Mouse (Mus musculus) intestine, embryonic 14.5 days (tissue): ENCODE measurements at regions not wholly inside any gene's neighbourhood (a gene's known extent, or its start where the extent isn't known, plus 50 kb on each side); places are given as distances from the start of the nearest gene placed in this dataset.

ENCODE experiments used
- ATAC-seq: fragments of 200-750 bp; cut with Nextera tagmentation; replicated peaks from 2 replicates; pipeline ENCODE4 v1.8.0; 2017; ENCODE audit warnings: low read depth, moderate number of reproducible peaks, moderate TSS enrichment, moderate library complexity; ENCODE audit not compliant: low FRiP score, low TSS enrichment
- DNase-seq: peaks from one replicate; pipeline ENCODE4 v3.0.0-alpha.2; 2018; ENCODE audit warnings: low spot score
- H3K27ac ChIP-seq: fragments of 300-500 bp; sonication (generic); 2 replicates; pipeline ENCODE4 v1.5.1; 2014; ENCODE audit warnings: low read depth, mild to moderate bottlenecking, control low read depth
- H3K27me3 ChIP-seq: fragments of 300-500 bp; sonication (generic); replicated peaks from 2 replicates; pipeline ENCODE4 v1.6.1; 2014; ENCODE audit warnings: low read length, control low read depth; ENCODE audit not compliant: control insufficient read depth, insufficient read depth
- H3K36me3 ChIP-seq: fragments of 300-500 bp; sonication (generic); 2 replicates; pipeline ENCODE4 v1.6.1; 2014; ENCODE audit warnings: low read length, control low read depth; ENCODE audit not compliant: control insufficient read depth, insufficient read depth
- H3K4me1 ChIP-seq: fragments of 300-500 bp; sonication (generic); replicated peaks from 2 replicates; pipeline ENCODE4 v1.6.1; 2014; ENCODE audit warnings: low read length, control low read depth, mixed read lengths; ENCODE audit not compliant: control insufficient read depth, insufficient read depth
- H3K4me2 ChIP-seq: fragments of 300-500 bp; sonication (generic); 2 replicates; pipeline ENCODE4 v1.6.1; 2014; ENCODE audit warnings: low read length
- H3K4me3 ChIP-seq: fragments of 300-500 bp; sonication (generic); 2 replicates; pipeline ENCODE4 v1.5.1; 2014; ENCODE audit warnings: low read depth, low read length, control low read depth, mixed read lengths
- H3K9ac ChIP-seq: fragments of 300-500 bp; sonication (generic); 2 replicates; pipeline ENCODE4 v1.6.1; 2014; ENCODE audit warnings: mild to moderate bottlenecking, low read length
- H3K9me3 ChIP-seq: fragments of 300-500 bp; sonication (generic); 2 replicates; pipeline ENCODE4 v1.6.1; 2016; ENCODE audit warnings: low read length, control low read depth; ENCODE audit not compliant: control insufficient read depth
- WGBS: fragments of 180-500 bp; shearing (Covaris S2); extraction: QIAGEN DNeasy Blood & Tissue Kit; methylation state at CpG from one replicate; pipeline ENCODE4 v1.1.7; 2014; 5-methylcytosine and 5-hydroxymethylcytosine counted together

GRCm38 (mm10) chr1:51635881-51636515 is 157.8 kb upstream of the Nabp1 start:
- Histone ChIP-seq H3K4me3 (no peak overlapping the region), H3K9ac (no peak overlapping the region), H3K9me3 (no peaks in the 10 kb centered on the region), H3K27me3 (no peaks in the 10 kb centered on the region), H3K4me1 (no peaks in the 10 kb centered on the region; the same call in 1 of the 2 replicates), H3K27ac (no peak overlapping the region), H3K36me3 (no peaks in the 10 kb centered on the region), H3K4me2 (no peak overlapping the region)
- ATAC-seq (no peak), DNase-seq (no peak)
- 48% methylated on average over 7 of the region's 7 CpGs for WGBS

DNA sequence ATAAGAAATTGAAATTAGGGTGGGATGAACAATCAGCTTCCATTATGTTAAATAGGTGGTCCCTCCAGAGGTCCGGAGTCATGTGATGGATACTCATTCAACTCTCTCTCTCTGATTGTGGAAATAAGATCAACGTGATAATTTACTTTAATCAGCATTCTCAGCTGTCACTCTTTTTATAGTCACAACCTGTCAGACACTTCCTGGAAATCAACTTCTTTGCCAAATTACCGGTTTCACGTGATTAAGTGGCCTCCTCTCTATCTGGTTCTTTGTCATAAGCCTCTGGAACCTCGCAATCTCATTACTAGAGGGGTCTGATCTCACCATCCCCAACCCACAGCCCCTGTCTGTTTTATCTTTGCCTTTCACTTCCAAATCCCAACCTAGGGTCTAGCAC is 155.6 kb upstream of the Nabp1 start:
- whole genome bisulfite sequencing = 80% methylated on average over 5 of the region's 5 CpGs
- ATAC-seq = no peak
- Histone ChIP-seq H3K9ac (no peak overlapping the region), H3K27me3 (no peaks in the 10 kb centered on the region), H3K4me3 (no peak overlapping the region), H3K9me3 (no peaks in the 10 kb centered on the region), H3K27ac (no peak overlapping the region), H3K36me3 (no peaks in the 10 kb centered on the region), H3K4me1 (no peaks in the 10 kb centered on the region; the same call in 1 of the 2 replicates), H3K4me2 (no peak overlapping the region)
- no peak for DNase-seq

DNA sequence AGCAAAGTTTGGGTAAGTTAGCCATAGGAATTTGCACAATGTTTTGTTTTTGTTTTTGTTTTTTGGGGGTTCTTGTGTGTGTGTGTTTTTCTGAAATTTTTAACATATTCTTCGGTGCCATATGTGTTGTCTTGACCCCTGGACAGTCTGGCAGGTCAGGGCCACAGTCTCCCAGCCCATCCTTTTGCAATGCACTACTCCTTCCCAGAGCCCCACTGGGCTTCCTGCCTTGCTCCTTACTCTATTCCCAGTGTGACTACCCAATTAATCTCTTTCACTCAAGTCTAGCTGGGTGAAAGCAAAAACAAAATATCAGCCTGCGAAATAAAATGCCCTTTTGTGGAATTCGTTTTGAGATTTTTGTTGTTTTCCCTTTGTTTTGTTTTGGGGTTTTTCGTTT is 154.6 kb upstream of the Nabp1 start:
- Histone ChIP-seq H3K27me3 (no peaks in the 10 kb centered on the region), H3K9ac (no peak overlapping the region), H3K9me3 (no peaks in the 10 kb centered on the region), H3K27ac (no peak overlapping the region), H3K4me3 (no peak overlapping the region), H3K4me1 (no peaks in the 10 kb centered on the region; the same call in 1 of the 2 replicates), H3K4me2 (no peak overlapping the region), H3K36me3 (no peaks in the 10 kb centered on the region)
- 84% methylated on average over 4 of the region's 4 CpGs for WGBS
- ATAC-seq = no peak
- DNase-seq = peak; percentile 21

DNA sequence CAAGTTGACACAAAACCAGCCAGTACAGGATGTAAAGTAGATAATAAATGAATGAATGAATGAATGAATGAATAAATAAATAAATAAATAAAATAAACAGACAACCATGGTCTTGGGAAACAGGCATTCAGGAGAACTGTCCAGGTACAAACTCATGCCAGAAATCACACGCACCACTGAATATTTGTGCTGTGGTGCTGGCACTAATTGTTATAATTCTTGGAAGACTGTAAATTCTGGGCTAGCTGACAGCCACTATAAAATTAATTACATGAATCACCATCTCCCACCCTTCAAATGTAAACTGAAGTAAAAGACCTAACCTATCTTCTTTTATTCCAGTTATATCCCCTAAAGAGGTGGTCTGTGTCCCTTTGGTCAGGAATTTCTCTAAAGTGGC is 151.6 kb upstream of the Nabp1 start:
- H3K4me2 ChIP-seq = no peak overlapping the region
- no peak overlapping the region for H3K9ac ChIP-seq
- H3K36me3 ChIP-seq = no peaks in the 10 kb centered on the region
- no peaks in the 10 kb centered on the region for H3K4me1 ChIP-seq
- ATAC-seq (no peak), DNase-seq (no peak)
- no peak overlapping the region for H3K27ac ChIP-seq
- H3K9me3 ChIP-seq = no peaks in the 10 kb centered on the region
- 91% methylated on average over 1 of the region's 1 CpGs for WGBS
- H3K27me3 ChIP-seq = no peaks in the 10 kb centered on the region
- H3K4me3 ChIP-seq = no peak overlapping the region

GRCm38 (mm10) chr1:51628137-51628793 is 150.0 kb upstream of the Nabp1 start:
- 76% methylated on average over 5 of the region's 5 CpGs for WGBS
- Histone ChIP-seq H3K4me1 (no peaks in the 10 kb centered on the region), H3K27me3 (no peaks in the 10 kb centered on the region), H3K4me2 (no peak overlapping the region), H3K27ac (no peak overlapping the region), H3K9ac (no peak overlapping the region), H3K9me3 (no peaks in the 10 kb centered on the region), H3K36me3 (no peaks in the 10 kb centered on the region), H3K4me3 (no peak overlapping the region)
- ATAC-seq (no peak), DNase-seq (peak; percentile 10)

GRCm38 (mm10) chr1:51626303-51626702 is 148.1 kb upstream of the Nabp1 start:
- ATAC-seq = no peak
- Histone ChIP-seq H3K27me3 (no peaks in the 10 kb centered on the region), H3K4me2 (no peak overlapping the region), H3K9me3 (no peaks in the 10 kb centered on the region), H3K9ac (no peak overlapping the region), H3K4me1 (no peaks in the 10 kb centered on the region), H3K27ac (no peak overlapping the region), H3K4me3 (no peak overlapping the region), H3K36me3 (no peaks in the 10 kb centered on the region)
- 89% methylated on average over 9 of the region's 9 CpGs for WGBS
- peak; percentile 12 for DNase-seq

DNA sequence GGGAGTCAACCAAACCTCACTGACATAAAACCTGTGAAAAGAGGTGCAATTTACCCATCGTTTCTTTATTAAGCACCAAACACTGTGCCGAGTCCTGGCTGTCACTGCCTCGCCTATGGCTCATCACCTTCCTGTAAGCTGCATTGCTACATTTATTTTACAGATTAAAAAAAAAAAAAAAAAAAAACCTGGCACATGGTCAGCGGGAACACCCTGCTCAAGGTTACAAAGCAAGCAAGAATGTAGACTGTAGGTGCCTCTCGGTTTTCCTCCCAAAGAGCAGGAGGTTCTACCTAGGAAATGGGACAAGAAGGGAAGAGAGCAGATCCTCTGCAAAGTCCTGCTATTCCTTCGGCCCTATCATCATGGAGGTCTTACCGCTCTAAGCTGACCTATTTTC is 146.9 kb upstream of the Nabp1 start:
- Histone ChIP-seq H3K9me3 (no peaks in the 10 kb centered on the region), H3K9ac (no peak overlapping the region), H3K4me1 (no peaks in the 10 kb centered on the region), H3K4me3 (no peak overlapping the region), H3K27ac (no peak overlapping the region), H3K27me3 (no peaks in the 10 kb centered on the region), H3K36me3 (no peaks in the 10 kb centered on the region), H3K4me2 (no peak overlapping the region)
- peak; percentile 46 for DNase-seq
- WGBS = 92% methylated on average over 7 of the region's 7 CpGs
- ATAC-seq = no peak

DNA sequence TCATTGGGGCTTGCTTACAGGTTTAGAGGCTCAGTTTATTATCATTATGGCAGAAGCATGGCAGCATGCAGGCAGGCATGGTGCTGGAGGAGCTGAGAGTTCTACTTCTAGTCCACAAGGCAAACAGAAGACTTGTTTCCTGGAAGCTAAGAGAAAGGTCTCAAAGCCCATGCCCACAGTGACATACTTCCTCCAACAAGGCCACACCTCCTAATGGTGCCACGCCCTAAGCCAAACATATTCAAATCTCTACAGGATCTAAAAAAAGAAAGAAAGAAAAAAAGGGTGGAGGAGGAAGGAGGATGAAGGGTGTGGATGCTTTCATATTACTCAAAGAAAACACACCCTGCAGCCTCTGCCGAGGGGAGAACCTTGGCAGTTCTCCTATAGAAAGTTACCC is 146.3 kb upstream of the Nabp1 start:
- Histone ChIP-seq H3K4me2 (no peak overlapping the region), H3K36me3 (no peaks in the 10 kb centered on the region), H3K4me3 (no peak overlapping the region), H3K9me3 (no peaks in the 10 kb centered on the region), H3K27ac (no peak overlapping the region), H3K27me3 (no peaks in the 10 kb centered on the region), H3K4me1 (no peaks in the 10 kb centered on the region), H3K9ac (no peak overlapping the region)
- 73% methylated on average over 2 of the region's 2 CpGs for WGBS
- ATAC-seq (no peak), DNase-seq (peak; percentile 47)

GRCm38 (mm10) chr1:51622986-51623385 is 144.8 kb upstream of the Nabp1 start:
- 0 out of 2 replicates have a peak, but pooled peaks cover 2% of the 10 kb centered on the region for H3K4me1 ChIP-seq
- no peaks in the 10 kb centered on the region for H3K36me3 ChIP-seq
- no peak overlapping the region for H3K4me2 ChIP-seq
- ATAC-seq = no peak
- H3K27ac ChIP-seq = no peak overlapping the region
- H3K27me3 ChIP-seq = no peaks in the 10 kb centered on the region
- H3K4me3 ChIP-seq = no peak overlapping the region
- WGBS = 88% methylated on average over 3 of the region's 3 CpGs
- no peak for DNase-seq
- no peak overlapping the region for H3K9ac ChIP-seq
- H3K9me3 ChIP-seq = no peaks in the 10 kb centered on the region
